Mouse (Mus musculus): Measurements from ENCODE around the gene Adora2a.

Gene Adora2a

GRCm38 (mm10) chr10:75303324-75304048, 13.2 kb upstream of the Adora2a start:
- POLR2A ChIA-PET = interaction anchor here (0.5 to 1.9 kb wide), 12 partner anchors 10 to 460 kb away, joined by 3 to 12 read pairs (median 3); partner anchors contain the start of genes Adora2a (in 1 of the 4), Cabin1 (in 1 of the 4) and Specc1l (in 1 of the 4)

GRCm38 (mm10) chr10:75304049-75304405, 12.7 kb upstream of the Adora2a start:
- CTCF ChIA-PET = interaction anchor here (0.5 to 2.8 kb wide), 9 partner anchors 9 to 431 kb away, joined by 3 to 9 read pairs (median 4); partner anchors contain the start of gene Adora2a (in 2 of the 4)
- POLR2A ChIA-PET = interaction anchor here (0.5 to 1.9 kb wide), 14 partner anchors 9 to 460 kb away, joined by 3 to 12 read pairs (median 3); partner anchors contain the start of genes Adora2a (in 1 of the 4), Cabin1 (in 1 of the 4) and Specc1l (in 1 of the 4)

More at GRCm38 (mm10) chr10:75303324-75304048, 13.2 kb upstream of the Adora2a start:
- CTCF ChIA-PET = interaction anchor here (0.7 to 2.8 kb wide), 9 partner anchors 9 to 431 kb away, joined by 3 to 9 read pairs (median 4); partner anchors contain the start of gene Adora2a (in 2 of the 4)

- POLR2A ChIA-PET = interaction anchor here (0.6 to 1.9 kb wide), 12 partner anchors 9 to 460 kb away, joined by 3 to 12 read pairs (median 3); partner anchors contain the start of genes Cabin1 (in 1 of the 4) and Specc1l (in 1 of the 4)
- CTCF ChIA-PET = interaction anchor here in 3 of 4 experiments (0.5 to 2.8 kb wide), 7 partner anchors 10 to 430 kb away, joined by 3 to 9 read pairs (median 5); partner anchors contain the start of gene Adora2a (in 1 of the 3)
Observed at GRCm38 (mm10) chr10:75304413-75304812, 12.3 kb upstream of the Adora2a start.

- ChIA-PET POLR2A (no interaction called here), CTCF (no interaction called here)
Observed at GRCm38 (mm10) chr10:75307130-75307529, 9.5 kb upstream of the Adora2a start.

GRCm38 (mm10) chr10:75312361-75312760, 4.3 kb upstream of the Adora2a start:
- CTCF ChIA-PET = no interaction called here
- POLR2A ChIA-PET = interaction anchor here in 1 of 4 experiments (0.5 to 1.1 kb wide), 2 partner anchors 9 to 104 kb away, joined by 3 to 4 read pairs; no protein-coding TSS in a partner anchor

- CTCF ChIA-PET = interaction anchor here in 2 of 4 experiments (0.5 to 0.7 kb wide), 2 partner anchors 163 to 166 kb away, joined by 3 to 5 read pairs; no protein-coding TSS in a partner anchor
Observed at GRCm38 (mm10) chr10:75314190-75314980, 2.3 kb upstream of the Adora2a start.

GRCm38 (mm10) chr10:75315756-75316155, 921 bp upstream of the Adora2a start:
- ChIA-PET POLR2A (interaction anchor here in 1 of 4 experiments (0.5 to 1.4 kb wide), 2 partner anchors 9 to 732 kb away, joined by 3 to 4 read pairs; no protein-coding TSS in a partner anchor), CTCF (no interaction called here)

More at GRCm38 (mm10) chr10:75314190-75314980, 2.3 kb upstream of the Adora2a start:
- POLR2A ChIA-PET = interaction anchor here in 3 of 4 experiments (0.6 to 1.4 kb wide), 6 partner anchors 10 to 91 kb away, joined by 3 to 4 read pairs (median 3); no protein-coding TSS in a partner anchor

- ChIA-PET CTCF (interaction anchor here (0.6 to 1.7 kb wide), 12 partner anchors 9 to 294 kb away, joined by 3 to 9 read pairs (median 4); no protein-coding TSS in a partner anchor), POLR2A (interaction anchor here in 2 of 4 experiments (0.5 to 1.1 kb wide), 7 partner anchors 13 to 731 kb away, joined by 3 to 8 read pairs (median 3); no protein-coding TSS in a partner anchor)
Observed at GRCm38 (mm10) chr10:75316472-75316871, 205 bp upstream of the Adora2a start.

- POLR2A ChIA-PET = interaction anchor here in 3 of 4 experiments (0.5 to 1.1 kb wide), 6 partner anchors 14 to 621 kb away, joined by 3 to 8 read pairs (median 3); no protein-coding TSS in a partner anchor
Observed at GRCm38 (mm10) chr10:75316908-75317761, 458 bp downstream of the Adora2a start.

GRCm38 (mm10) chr10:75318206-75318605, 1.5 kb downstream of the Adora2a start:
- ChIA-PET POLR2A (no interaction called here), CTCF (interaction anchor here in 1 of 4 experiments (1.0 kb wide), 1 partner anchor 167 kb away, joined by 4 read pairs; no protein-coding TSS in a partner anchor)

More at GRCm38 (mm10) chr10:75316908-75317761, 458 bp downstream of the Adora2a start:
- CTCF ChIA-PET = interaction anchor here (0.7 to 1.7 kb wide), 18 partner anchors 8 to 166 kb away, joined by 3 to 9 read pairs (median 4); no protein-coding TSS in a partner anchor

- POLR2A ChIA-PET = interaction anchor here in 1 of 4 experiments (0.5 to 0.6 kb wide), 2 partner anchors 77 to 193 kb away, joined by 4 to 5 read pairs; no protein-coding TSS in a partner anchor
- CTCF ChIA-PET = no interaction called here
Observed at GRCm38 (mm10) chr10:75320321-75320720, 3.6 kb downstream of the Adora2a start.

- CTCF ChIA-PET = no interaction called here
- POLR2A ChIA-PET = interaction anchor here in 1 of 4 experiments (1.2 to 1.3 kb wide), 2 partner anchors 19 to 32 kb away, joined by 3 to 4 read pairs; no protein-coding TSS in a partner anchor
Observed at GRCm38 (mm10) chr10:75322966-75323365, 6.3 kb downstream of the Adora2a start.

- ChIA-PET CTCF (no interaction called here), POLR2A (interaction anchor here in 1 of 4 experiments (1.2 kb wide), 1 partner anchor 33 kb away, joined by 4 read pairs; no protein-coding TSS in a partner anchor)
Observed at GRCm38 (mm10) chr10:75323986-75324385, 7.3 kb downstream of the Adora2a start.

- CTCF ChIA-PET = interaction anchor here in 1 of 4 experiments (0.7 kb wide), 1 partner anchor 115 kb away, joined by 3 read pairs; no protein-coding TSS in a partner anchor
- POLR2A ChIA-PET = interaction anchor here in 2 of 4 experiments (0.6 to 1.2 kb wide), 3 partner anchors 9 to 34 kb away, joined by 3 to 4 read pairs (median 4); no protein-coding TSS in a partner anchor
Observed at GRCm38 (mm10) chr10:75324391-75324790, 7.7 kb downstream of the Adora2a start.

GRCm38 (mm10) chr10:75325821-75326220, 9.1 kb downstream of the Adora2a start:
- ChIA-PET POLR2A (interaction anchor here in 2 of 4 experiments (0.8 to 1.6 kb wide), 3 partner anchors 16 to 22 kb away, joined by 3 to 4 read pairs (median 3); no protein-coding TSS in a partner anchor), CTCF (interaction anchor here in 1 of 4 experiments (0.9 to 1.1 kb wide), 2 partner anchors 9 to 134 kb away, joined by 3 to 4 read pairs; partner anchors contain the start of gene Adora2a)

GRCm38 (mm10) chr10:75326553-75326952, 9.9 kb downstream of the Adora2a start:
- POLR2A ChIA-PET = interaction anchor here in 1 of 4 experiments (1.6 kb wide), 1 partner anchor 23 kb away, joined by 4 read pairs; no protein-coding TSS in a partner anchor
- CTCF ChIA-PET = no interaction called here

- ChIA-PET CTCF (no interaction called here), POLR2A (no interaction called here)
Observed at GRCm38 (mm10) chr10:75327081-75327480, 10.4 kb downstream of the Adora2a start.

Measured in embryonic stem cell, embryonic (primary cell).